Mouse (Mus musculus) cerebellum, postnatal 14 days (tissue): ENCODE data around the gene Gfod2.

Source experiments
- DNase-seq, 2 experiments: peaks; one replicate each; pipeline ENCODE4 v3.0.0; 2021; ENCODE audit warnings: mixed read lengths in 2 of 2

Gfod2 gene

DNA sequence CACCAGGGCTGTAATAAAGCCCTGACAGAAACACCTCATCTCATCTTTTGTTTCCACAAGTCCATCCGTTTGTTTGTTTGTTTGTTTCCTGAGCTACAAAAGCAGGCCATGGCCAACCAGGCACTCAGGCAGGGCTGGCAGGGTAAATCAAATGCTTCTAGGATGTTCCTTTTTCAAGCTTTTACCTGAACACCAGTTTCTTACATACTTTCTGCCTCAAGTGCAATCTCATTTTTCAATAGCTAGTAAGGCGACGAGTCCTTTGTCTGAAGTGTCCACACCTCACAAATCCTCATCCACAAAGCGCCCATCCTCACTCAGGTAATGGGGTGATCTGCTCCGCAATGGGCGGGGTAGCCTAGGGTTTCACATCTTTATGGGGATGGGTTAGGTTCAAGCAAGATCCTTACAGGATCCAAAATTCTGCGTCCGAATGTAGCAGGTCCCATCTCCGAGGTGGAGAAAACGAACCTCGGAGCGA is 628 bp downstream of the Gfod2 start:
- no peak for DNase-seq

DNA sequence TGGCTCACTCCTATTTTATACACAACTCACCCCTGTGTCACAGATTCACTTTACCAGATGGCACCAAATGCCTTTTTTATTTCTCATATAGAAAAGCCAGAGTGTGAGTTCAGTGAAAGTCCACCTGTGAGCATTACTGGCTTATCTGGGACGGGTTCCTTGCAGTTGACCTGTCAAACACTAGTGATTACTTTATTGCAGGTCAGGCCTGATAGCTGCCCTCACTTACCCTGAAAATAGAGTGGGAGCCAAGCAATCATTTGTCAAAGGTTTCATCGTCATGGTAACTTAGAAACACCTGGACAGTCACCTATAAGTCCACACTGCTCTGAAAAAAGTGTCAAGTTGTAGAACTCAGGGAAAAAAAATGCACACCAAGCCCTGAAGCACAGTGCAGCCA is 3.8 kb downstream of the Gfod2 start:
- DNase-seq: no peak

DNA sequence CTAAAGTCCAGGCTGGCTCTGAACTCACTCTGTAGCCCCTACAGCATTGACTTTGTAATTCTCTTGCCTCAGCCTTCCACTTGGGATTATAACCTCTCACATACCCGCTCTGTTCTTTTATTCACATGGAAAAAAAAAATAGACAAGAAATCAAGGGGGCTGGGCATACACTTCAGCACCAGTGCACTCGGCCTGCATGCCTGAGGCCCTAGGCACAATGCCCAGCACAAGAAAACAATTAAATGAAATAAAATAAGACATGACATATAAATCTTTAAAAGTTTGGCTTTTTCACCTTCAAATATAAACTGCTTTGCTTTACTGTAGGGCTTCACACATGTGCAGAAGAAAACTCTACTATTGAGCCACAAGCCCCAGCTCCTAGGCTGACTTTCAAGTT is 4.5 kb downstream of the Gfod2 start:
- DNase-seq: no peak

DNA sequence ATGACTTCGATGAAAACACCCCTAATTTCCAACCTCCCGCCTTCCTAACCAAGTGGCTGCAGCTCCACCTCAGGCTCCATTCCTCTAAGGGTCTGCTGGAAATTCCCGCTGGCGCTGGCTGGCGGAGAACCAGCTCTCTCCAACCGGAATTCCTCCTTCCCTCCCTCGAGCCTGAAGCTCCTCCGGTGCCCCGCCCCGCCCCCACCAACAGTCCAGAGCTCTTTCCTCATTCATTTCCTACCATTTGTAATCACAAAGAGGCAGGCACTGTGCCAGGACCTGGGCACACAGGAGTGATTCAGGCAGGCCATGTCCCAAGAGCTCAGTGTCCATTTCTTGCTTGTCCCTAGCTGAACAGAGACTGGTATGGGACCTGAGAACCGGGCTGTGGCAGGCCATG is 7.9 kb downstream of the Gfod2 start:
- peak; percentile 65 to 81 for DNase-seq

DNA sequence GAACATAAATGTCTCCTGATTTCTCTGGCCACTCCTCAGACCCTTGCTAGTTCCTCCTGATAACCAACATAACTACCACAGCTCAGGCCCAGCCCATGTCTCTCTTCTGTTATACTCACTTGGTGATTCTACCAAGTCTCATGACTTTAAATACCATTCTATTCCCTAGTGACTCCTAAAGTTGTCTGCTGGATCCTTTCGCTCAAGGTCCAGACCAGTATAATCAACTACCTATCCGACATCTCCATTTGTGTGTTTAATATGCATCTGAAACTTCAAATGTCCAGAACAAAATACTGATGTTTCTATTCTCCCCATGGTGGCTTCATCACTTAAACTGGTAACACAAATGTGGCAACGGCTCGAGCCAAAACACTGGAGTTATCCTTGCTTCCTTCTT is 15.2 kb downstream of the Gfod2 start:
- DNase-seq: no peak

DNA sequence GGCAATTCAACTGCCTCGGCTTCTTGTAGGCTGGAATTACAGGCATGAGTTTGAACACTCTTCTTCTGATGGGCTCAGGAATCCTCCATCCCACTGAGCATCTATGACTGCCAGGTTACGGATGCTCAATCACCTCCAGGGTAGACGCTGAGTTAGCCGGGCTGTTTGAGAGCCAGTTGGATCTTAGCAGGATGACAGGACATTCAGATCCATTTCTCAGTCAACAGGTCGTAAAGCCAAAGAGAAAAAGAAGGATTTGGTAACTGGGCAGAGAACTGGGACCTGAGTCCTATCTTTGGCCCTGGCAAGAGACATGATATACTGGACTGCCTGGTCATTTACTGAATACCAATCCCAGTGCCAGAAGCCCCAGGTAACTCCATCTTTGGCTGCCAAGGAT is 19.2 kb downstream of the Gfod2 start:
- DNase-seq: peak in 1 of 2 experiments; percentile 26

DNA sequence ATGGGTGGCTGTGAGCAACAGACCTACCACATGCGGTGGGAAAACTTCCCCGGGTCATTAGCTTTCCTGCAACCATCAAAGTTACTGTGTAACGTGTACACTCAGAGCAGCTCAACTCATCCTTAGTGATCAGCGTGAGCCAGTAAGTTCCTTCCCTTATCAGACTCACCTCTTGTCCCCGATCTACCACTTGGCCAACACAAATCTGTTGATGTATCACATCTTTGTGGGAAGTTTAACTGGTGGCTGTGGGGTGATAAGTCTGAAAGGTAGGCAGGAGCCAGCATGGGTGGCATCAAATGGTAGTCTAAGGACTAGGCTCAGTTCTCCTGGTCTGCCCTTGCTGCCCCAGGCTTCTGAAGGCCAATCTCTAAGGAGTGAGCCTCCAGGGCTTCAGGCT is 26.3 kb downstream of the Gfod2 start:
- DNase-seq: no peak

DNA sequence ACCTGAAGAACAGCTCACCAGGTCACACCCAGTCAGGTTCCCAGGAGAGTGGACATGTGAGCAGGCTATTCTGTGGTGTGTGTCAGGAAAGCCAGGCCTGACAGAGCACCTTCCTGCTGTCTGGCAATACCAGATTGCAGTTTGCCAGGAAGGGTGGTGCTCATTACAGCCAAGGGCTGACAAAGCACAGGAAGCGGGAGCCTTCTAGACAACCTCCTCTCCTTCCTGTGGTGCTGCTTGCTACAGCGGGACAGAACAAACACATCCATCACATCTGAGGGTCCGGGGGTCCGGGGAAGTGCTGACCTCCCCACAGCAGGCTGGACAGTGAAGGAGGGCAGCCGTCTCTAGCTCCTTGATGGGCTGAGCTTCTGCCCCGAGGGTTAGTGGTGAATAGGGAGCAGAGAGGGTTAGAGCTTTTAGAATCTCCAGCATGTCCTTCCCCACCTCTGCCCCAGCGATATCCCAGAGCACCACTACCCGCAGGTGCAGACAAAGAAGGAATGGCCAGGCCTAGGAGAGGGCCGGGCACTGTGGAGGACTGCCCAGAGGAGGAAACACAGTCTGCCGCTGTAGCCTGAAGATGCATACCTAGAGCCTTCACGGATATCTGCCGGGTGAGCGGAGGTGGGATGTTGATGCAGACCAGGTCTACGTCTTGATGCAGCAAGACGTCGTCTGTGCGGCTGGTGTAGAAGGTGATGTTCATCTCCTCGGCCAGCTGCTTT is 30.9 kb downstream of the Gfod2 start:
- DNase-seq: no peak

DNA sequence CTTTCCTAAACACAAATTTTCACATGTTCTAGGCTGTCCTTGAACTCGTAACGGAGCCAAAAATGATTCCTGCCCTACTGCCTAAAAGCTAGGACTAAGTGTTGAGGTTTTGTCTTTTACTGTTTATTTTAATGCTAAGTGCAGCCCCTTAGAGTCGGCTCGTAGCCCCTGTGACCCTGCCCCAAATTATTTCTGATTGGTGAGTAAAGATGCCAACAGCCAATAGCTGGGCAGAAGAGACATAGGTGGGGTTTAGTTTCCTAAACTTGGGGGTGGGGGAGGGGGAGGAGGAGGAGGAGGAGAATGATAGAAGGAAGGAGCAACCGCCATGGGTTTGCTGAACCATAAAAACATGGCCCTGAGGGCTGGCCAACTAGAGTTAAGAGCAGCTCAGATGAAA is 32.7 kb downstream of the Gfod2 start:
- no peak for DNase-seq

DNA sequence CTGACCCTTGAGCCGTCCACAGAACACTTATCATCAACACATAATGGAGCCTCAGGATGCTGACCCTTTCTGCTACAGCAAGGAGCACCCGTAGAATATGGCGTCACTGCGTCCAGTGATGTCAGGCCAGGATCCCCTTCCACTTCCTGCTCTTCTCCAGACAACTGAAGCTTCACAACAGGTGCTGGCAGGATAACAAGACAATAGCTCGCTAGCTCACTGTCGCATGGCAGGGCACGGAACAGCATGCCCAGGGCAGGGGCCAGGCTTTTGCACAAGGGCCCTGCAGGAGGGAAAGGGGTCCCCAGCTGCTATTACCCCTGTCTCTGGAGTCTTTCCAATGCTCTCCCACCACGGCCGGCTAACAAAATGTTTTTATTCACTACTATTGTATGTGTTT is 35.6 kb downstream of the Gfod2 start:
- DNase-seq: peak; percentile 54 to 58

DNA sequence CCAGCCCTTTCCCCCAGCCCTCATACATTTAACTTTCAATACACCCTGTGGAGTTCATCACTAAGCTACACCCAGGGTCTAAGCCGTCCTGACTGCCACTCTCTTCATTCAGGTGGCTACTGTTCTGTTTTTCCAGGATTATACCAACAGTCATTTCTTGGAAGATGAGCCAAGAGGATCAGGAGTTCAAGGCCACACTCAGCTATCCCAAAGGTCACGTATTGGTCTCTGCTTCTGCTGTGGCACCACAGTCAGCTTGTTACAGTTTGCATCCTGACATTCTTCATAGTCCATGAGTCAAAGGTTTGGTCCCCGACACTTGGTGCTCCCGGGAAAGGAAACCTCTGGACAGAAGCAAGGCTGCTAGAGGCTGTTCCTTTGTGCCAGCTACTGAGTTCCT is 38.8 kb downstream of the Gfod2 start:
- DNase-seq: no peak

DNA sequence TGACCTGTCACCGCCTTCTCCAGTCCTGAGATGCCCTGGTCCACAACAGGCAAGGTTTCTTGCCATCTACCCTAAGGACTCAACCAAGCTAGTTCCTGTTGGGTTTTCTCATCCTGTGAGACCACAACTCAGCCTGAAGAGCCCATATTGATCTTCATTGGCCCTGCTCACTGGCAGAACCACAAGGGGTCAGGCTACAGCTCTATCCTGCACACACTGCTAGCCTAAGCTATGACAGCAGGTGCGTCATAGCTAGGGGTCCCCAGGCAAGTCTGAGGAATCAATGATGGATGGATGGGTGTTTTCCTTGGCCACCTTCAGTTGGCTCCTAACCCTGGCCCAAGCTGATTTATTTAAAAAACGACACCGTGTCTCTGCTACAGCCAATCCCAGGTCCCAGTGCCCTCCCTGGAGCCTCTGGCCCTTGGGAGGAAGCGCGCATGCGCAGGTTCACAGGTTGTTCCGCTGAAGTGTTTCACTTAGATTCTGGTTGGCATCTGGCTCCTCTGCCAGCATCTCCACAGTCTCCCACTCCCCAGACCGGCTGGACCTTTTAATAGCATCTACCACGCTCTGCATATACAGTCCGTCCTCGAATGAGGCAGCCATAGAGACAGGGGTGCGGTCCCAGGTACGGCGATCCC is 42.0 kb downstream of the Gfod2 start:
- DNase-seq: no peak

DNA sequence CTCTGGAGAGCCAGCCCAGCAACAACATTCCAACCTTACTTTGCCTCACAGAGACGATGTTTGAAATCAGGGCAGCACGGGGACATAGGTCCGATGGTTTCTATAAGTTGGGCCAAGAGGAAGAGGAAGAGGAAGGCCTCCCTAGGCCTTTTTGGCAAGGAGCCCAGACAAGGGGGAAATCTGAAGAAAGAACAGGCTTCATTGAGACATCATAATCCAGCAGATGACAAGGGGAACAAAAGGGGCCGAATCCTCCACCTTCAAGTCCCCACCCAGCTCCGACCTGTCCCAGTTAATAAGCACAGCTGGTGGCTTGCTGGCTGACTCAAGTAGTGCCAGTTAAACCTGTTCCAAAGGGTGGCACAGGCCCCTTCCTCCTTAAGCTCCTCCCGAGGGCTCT is 43.4 kb downstream of the Gfod2 start:
- no peak for DNase-seq

DNA sequence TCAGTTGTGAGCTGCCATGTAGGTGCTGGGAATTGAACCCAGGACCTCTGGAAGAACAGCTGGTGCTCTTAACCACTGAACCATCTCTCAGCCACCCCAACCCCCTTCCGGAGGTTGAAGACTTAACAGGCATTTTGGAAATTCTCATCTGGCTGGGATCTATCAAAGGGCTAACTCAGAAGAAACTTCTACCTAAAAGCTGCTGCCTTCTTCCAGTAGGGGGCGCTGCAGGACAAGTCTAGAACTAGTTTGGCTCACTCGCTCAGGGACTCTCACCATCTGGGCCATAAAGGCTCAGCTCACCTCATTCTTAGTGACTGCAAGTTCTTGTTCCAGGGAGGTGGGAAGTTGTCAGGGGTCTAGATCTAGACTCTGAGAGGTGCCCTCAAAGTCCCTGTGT is 44.3 kb downstream of the Gfod2 start:
- peak; percentile 94 to 97 for DNase-seq

DNA sequence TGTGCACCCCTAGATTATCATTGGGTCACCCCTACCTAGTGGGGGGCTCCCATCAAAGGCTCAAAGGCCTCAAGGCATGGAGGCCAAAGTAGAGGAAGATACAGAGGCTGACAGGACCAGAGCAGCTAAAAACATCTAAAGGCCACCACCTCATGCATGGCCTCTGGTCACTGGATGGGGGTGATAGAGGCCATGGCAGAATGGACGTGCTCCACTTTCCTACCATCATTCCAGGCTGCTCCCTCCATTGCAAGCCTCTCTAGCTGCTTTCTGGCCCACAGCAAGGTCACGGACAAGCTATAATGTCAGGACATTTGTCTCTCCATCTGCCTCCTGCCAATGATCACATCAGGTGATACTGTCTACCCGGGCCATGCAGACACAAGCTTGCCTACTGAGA is 46.2 kb downstream of the Gfod2 start:
- no peak for DNase-seq

DNA sequence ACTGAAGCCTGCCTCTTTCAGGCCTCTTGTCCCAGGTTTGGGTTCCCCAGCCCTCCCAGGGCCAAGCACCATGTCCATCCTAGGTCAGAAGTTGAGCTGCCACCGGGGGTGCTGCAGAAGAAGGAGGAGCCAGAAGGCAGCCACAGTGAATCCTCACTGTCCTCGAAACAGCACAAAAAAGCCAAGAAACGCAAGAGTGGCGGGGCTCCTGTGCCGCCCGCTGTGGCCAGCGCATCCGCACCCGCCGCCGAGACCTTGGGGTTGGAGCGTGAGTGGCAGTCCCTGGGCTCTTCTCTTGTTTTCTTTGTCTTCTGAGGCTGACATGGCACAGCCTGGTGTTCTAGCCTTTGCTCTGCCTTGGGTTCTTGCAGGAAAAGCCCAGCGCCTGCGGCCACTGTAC is 49.1 kb downstream of the Gfod2 start:
- no peak for DNase-seq

DNA sequence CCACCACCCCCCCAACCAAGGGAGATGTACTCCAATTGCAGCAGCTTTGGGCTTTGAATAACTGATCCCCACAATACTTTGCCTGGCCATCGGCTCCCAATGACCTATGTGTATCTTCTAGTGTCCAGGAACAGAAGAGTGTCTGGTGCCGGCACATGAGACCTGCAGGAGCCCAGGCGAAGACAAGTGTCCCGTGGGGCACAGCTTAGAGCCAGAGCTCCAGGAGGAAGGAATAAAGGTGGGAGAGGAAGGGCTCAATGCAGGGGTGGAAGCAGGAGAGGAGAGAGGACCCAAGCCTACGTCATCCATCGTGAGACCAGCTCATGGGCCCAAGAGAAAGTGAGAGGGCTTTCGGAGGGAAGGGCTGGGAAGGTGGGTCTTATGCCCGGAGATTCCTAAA is 49.8 kb downstream of the Gfod2 start:
- no peak for DNase-seq

DNA sequence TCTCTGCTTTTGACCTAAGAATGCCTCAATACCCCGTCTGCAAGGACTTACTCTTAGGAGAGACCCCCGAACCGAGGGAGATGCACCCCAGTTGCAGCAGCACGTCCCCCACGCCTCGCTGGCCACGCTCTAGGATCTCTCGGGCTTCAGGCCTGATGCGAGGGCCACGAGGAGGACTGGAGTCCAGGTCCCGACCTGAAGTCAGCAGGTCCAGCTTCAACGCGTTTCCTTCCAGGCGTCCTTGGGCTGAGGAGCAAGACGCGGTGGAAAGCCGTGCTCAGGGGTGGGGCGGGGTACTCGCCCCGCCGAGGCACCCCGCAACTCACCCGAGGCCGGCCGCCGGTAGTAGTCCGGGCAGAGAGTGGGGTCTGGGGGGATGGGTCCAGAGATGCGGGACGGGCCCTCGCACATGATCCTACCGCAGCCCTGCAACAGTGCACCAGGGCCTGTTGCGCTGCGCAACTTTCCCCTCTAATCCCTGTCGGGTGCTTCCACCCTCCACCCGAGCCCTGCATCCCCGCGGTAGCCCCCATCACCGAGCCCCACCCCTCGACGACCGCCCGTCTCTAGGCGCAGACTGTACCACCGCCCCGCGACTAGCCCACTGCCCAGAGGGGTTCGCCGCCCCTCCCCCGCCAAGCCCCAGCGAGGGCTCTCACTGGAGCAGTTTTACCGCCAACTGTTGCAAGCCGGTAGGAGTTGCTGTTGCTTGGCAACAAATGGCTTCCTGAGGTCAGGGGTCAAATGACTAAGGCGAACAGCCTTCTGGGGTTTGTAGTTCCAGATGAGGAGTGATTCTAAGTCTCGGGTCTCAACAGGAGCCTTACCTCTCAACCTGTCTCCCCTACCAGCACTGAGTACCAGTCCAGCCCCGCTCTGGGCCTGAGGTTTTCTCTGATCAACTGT is 50.7 kb downstream of the Gfod2 start, which contains the start of the genes 4933405L10Rik and Enkd1:
Gene 4933405L10Rik (plus strand): TSS at position 158 of the 906 bp plus-strand sequence.
Gene Enkd1 (minus strand): TSS at position 713 of the 906 bp plus-strand sequence.
- peak; percentile 88 to 92 for DNase-seq

DNA sequence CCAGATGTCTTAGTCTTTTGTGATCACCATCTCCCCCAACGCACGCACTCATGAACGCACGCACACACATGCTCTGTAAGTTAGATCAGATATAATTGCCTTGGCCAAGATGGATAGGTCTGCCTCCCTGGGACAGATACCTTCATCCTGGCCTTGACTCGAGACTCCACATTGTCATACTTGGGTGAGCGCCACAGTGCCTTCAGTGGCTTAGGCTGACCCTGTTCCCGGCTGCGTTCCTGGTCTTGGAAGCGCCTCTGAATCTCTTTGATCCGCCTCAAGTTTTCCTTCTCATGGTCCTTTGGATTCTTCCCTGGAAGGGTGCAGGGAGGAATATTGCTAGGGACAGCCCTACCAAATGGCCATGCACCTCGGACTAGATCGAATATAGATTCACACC is 52.0 kb downstream of the Gfod2 start:
- peak; percentile 50 to 54 for DNase-seq

DNA sequence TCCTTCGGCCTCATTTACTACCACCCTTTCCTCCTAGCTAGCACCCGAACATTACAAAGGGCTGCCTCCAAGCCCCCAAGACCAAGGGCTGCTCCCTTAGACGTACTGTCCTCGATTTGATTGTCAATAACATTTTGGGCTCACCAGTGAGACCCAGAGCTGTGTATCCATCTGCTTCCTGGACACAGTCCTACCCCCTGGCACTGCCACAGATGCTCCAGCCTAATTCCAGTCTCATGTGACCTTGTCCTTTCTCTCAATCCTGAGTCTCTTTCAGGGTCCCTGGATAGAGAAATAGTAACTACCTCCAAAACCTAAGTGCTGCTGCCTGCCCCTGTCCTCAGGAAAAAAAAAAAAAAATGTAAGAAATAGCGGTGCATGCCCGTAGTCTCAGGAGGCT is 53.5 kb downstream of the Gfod2 start:
- DNase-seq: peak; percentile 89 to 92

DNA sequence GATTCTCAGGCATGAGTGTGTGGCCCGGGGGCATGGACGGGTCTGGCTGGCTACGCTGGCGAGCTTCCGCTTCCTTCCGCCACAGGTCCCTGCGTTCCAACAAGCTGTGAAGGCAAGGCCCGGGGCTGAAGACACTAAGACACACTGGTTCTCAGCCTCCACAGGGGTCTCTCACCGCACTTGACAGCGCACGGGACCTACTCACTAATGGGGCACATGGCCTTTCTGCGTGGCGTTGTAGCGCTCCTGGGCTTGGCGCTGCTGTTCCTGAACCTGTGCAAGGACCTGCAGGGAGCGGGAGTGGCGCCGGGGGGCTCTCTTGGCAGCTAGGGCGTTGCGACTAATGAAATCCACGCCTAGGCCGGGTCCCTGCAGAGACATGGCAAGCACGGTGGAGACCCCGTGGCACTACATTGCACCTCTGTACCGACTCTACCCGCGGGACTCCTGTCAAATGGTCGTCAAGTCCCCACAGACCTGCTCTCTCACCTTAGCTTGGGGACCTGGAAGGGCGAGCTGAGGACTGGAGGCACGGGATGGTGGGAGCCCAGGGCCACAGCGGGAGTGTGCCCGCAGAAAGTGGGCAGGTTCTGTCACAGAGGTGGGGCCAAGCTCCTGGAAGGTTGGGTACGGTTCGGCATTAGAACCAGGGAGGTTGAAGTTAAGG is 54.2 kb downstream of the Gfod2 start:
- DNase-seq: peak; percentile 59 to 62

DNA sequence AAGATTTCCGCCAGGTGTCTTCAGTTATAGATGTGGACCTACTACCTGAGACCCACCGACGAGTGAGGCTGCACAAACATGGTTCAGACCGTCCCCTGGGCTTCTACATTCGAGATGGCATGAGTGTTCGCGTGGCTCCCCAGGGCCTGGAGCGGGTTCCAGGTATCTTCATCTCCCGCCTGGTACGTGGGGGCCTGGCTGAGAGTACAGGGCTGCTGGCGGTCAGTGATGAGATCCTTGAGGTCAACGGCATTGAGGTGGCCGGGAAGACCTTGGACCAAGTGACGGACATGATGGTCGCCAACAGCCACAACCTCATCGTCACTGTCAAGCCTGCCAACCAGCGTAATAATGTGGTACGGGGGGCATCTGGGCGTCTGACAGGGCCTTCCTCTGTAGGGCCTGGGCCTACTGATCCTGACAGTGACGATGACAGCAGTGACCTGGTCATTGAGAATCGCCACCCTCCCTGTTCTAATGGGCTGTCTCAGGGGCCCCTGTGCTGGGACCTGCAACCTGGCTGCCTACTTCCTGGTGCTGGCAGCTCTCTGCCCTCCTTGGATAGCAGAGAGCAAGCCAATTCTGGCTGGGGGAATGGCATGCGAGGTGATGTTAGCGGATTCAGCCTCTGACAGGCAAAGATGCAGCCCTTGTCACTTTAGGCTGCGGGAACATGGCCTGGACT is 55.6 kb downstream of the Gfod2 start:
- peak; percentile 42 to 58 for DNase-seq
